Mouse (Mus musculus) G1E (cell line): ENCODE measurements at regions not wholly inside any gene's neighbourhood (a gene's known extent, or its start where the extent isn't known, plus 50 kb on each side); places are given as distances from the start of the nearest gene placed in this dataset.

Experiments
- CTCF ChIP-seq: IDR thresholded peaks from 2 replicates; pipeline ENCODE4 v1.5.1; 2012; ENCODE audit warnings: low read depth, low read length, inconsistent platforms, mixed read lengths
- GATA1 ChIP-seq: IDR thresholded peaks from 2 replicates; pipeline ENCODE4 v1.6.1; 2012; ENCODE audit warnings: borderline replicate concordance, low read length, inconsistent platforms, mixed read lengths
- POLR2AphosphoS5 ChIP-seq: IDR thresholded peaks from 2 replicates; pipeline ENCODE4 v1.6.1; 2012; ENCODE audit warnings: low read depth, low read length, inconsistent platforms; ENCODE audit not compliant: insufficient replicate concordance
- TAL1 ChIP-seq: conservative IDR thresholded peaks from 2 replicates; pipeline ENCODE4 v1.6.1; 2012; ENCODE audit warnings: low read depth, low read length, inconsistent platforms, mixed read lengths

- TF ChIP-seq GATA1 (no peak), POLR2AphosphoS5 (no peak), CTCF (no peak), TAL1 (no peak)
Measured at GRCm38 (mm10) chr4:125191680-125192079, 64.0 kb upstream of the Zc3h12a start.
